Mouse (Mus musculus): Measurements from ENCODE around the gene Syne2. TPM values are rescaled to one million over a fixed set of nuclear protein-coding genes. Genes with fewer than 3 reads are reported as not detected.
"Not testable (repeated sequence)": the region's sequence is repeated elsewhere in the genome, so short reads cannot be mapped to it uniquely, and the experiment has no call there.

Gene Syne2
- total RNA-seq, 2 experiments from 2014 or later = 55.3 to 65.4 TPM

- no peak for DNase-seq
These were observed 291.9 kb downstream of the Syne2 start for GRCm38 (mm10) chr12:76109646-76110405.

- DNase-seq = no peak
These were observed 293.1 kb downstream of the Syne2 start for GRCm38 (mm10) chr12:76111046-76111445.

DNA sequence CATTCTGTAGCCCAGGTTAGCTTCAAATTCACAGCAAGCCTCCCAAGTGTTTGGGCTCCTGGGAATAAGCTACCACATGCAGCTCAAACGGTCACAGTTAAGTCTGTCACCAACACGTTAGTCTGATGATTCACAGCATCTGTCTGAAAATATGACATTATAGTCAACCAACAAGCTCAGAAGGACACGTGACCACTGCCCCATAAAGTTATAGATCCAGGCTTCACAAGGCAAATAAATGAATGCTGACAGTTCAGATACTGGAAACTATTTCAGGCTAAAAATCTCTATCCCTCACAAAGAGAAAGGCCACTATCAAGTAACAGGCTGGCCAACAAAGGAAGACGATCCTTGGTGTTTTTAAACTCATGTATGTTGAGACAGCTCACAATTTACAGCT is 298.6 kb downstream of the Syne2 start:
- DNase-seq = no peak

- DNase-seq = peak; percentile 74
These were observed 299.8 kb downstream of the Syne2 start for GRCm38 (mm10) chr12:76117632-76118153.

DNA sequence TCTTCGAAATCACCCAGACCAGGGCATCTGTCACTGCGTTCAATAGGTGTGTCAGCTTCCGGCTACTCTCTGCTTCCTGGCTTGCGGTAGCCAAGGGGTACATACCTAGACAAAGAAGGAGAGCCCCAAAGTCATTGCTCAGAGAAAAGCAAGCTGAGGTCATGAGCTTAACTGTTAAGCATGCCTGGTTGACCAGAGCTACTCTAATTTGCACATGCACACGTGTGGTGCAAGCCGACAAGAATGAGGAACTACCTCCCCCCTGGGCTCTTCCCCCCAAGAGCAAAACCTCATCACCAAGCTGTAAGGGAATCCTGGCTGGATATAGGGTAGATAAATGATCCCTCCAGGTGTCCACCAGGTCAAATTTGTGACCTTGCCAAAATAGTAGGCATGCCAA is 305.3 kb downstream of the Syne2 start:
- no peak for DNase-seq

DNA sequence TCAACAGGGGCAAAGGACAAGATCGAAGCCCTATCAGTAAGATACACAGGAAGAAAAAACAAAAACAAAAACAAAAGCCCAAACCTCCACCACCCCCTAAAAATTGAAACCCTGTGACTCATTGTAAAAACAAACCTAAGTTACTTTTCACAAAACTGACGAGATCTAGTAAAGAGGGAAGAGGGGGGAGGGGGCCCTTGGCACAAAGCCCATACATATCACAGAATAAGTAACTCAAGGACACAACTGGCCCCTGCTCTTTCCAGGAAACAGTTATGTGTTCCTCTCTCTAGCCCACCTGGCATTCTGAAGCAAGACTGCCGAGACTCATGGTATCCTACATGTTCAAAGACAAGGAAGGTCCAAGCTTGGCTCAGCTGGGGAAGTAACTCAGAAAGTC is 310.4 kb downstream of the Syne2 start:
- DNase-seq = no peak

GRCm38 (mm10) chr12:76128831-76129230 is 310.9 kb downstream of the Syne2 start:
- no peak for DNase-seq

GRCm38 (mm10) chr12:76130281-76130680 is 312.3 kb downstream of the Syne2 start:
- DNase-seq = peak; percentile 49

DNA sequence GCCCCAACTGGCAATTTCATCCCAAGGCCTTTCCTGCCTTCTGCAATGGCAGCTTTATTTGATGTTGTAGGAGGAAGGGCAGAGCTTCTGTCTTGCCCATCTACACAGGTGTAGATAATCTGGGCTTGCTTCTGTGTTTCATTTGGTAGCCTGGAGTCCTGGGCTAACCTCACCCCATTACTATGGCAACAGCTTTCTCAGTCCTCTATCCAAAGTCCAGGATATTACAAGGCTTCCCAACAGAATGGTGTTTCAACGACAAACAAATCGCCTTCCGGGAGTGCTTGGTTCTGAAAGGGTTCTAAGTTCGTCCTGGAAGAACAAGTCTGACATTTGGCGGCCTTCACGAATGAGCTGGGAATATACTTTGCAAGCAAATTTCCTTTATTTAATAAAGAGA is 313.0 kb downstream of the Syne2 start:
- DNase-seq = no peak

- DNase-seq = no peak
These were observed 314.7 kb downstream of the Syne2 start for GRCm38 (mm10) chr12:76132591-76132990.

- not testable (repeated sequence) for DNase-seq
These were observed 315.1 kb downstream of the Syne2 start for GRCm38 (mm10) chr12:76133081-76133480.

GRCm38 (mm10) chr12:76136701-76137100 is 318.8 kb downstream of the Syne2 start:
- DNase-seq = no peak

GRCm38 (mm10) chr12:76152389-76152788 is 334.5 kb downstream of the Syne2 start:
- DNase-seq = not testable (repeated sequence)

Small RNA genes lying within 50 kb of the gene (microRNA-seq; reads per million reads assigned to microRNA genes)
- 0.61 to 1.4 reads per million in 2 experiments for gene Mir5101

Other genes starting within 250 kb of the Syne2 start
- gene Ppp2r5e, start 221.9 kb upstream of the Syne2 start, total RNA-seq (2021) = 10 to 100 TPM; 35.1 to 39.1 TPM
- gene Wdr89, start 148.6 kb upstream of the Syne2 start, total RNA-seq (2021) = 1 to 10 TPM; 3.0 to 3.2 TPM
- gene Sgpp1, start 82.4 kb upstream of the Syne2 start, total RNA-seq (2021) = 10 to 100 TPM; 18.3 to 20.0 TPM

All from heart, postnatal 4 days (tissue).